Mouse (Mus musculus): ENCODE measurements around the gene Adgrg2. TPM values are rescaled to one million over a fixed set of nuclear protein-coding genes. Genes with fewer than 3 reads are reported as not detected.

Gene Adgrg2
- total and polyA plus RNA-seq, 3 experiments: 1.00 to 4.8 (median 3.9) TPM

GRCm38 (mm10) chrX:160502048-160503041, 111.9 kb downstream of the Adgrg2 start, which contains the start of gene Phka2:
TSS of gene Phka2 (plus strand) at chrX:160502166.
- peak; percentile 91 for DNase-seq

DNA sequence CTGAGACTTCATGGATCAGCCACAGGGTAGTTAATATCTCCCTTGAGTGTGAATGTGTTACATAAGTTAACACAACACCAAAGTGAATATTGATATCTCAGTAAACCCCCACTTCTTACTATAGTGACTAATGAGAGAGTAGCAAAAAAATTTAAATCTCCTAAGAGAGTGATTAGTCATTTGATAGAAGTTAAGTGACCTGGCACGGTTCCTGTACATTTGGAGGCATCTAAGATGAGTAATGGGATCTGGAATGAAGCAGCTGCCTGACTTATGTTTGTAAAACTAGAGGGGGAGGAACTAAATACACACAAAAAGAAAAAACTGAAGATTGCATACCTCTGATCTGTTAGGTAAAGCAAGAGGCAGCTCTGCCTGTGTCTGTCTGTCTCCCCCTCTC, 118.6 kb downstream of the Adgrg2 start:
- DNase-seq: peak; percentile 48

GRCm38 (mm10) chrX:160510197-160510596, 119.7 kb downstream of the Adgrg2 start:
- no peak for DNase-seq

DNA sequence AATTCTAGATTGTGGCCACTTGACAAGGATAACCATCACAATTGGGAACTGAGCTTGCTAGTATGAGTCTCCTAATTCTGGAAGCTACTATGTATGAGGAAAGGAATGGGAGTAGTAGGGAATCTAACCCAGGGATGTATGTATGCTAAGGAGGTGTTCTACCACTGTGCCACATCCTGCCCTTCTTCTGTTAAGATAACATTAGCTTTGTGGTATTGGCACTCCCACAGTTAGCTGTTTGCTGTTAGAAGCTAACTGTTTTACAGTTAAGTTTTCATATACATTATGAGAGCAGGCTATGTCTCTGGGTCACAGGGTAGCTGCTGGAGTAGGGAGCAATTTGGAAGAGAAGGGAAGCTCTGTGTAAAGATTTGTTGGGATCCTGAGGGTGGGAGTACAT, 125.5 kb downstream of the Adgrg2 start:
- no peak for DNase-seq

GRCm38 (mm10) chrX:160542772-160543171, 152.3 kb downstream of the Adgrg2 start:
- no peak for DNase-seq

Other genes with a start within 250 kb of the Adgrg2 start
- 10 to 100 TPM; 25.9 to 30.3 TPM for gene Phka2, start 111.5 kb downstream of the Adgrg2 start, total RNA-seq (2021)
- 12.0 and 17.1 TPM in 2 replicates for gene Phka2, start 111.5 kb downstream of the Adgrg2 start, polyA plus RNA-seq (2012; rRNA removed)